In genomic region chr3:98238150-98238549, GRCm38 (mm10) we compare ENCODE assay signal across 29 mouse cellular contexts. TPM values are rescaled to one million over a fixed set of nuclear protein-coding genes. Genes with fewer than 3 reads are reported as not detected.
DNase-seq lines count a peak whose midpoint lies in the region; ATAC-seq and TF ChIP-seq lines count a peak whose summit lies in the region.
"Had no signal": no experiment of that assay in that cellular context is flagged by ENCODE, and none has a peak within 500 bp of the region (broad histone marks: within the 10 kb centered on the region; RNA-seq: fewer than 3 reads in every experiment).

No protein-coding gene starts in this region.

- H3K4me3 ChIP-seq in limb, embryonic 14.5 days (replicated peaks; ENCODE audit: low read length): no peak overlapping the region
- no peak overlapping the region for H3K4me3 ChIP-seq in limb, embryonic 10.5 days
- no peak overlapping the region for H3K4me3 ChIP-seq in midbrain, embryonic 11.5 days (ENCODE audit: low read depth, low read length)
- H3K4me3 ChIP-seq in midbrain, embryonic 15.5 days: no peak overlapping the region
- H3K4me3 ChIP-seq in midbrain, embryonic 13.5 days (replicated peaks): no peak overlapping the region
- no peak overlapping the region for H3K4me3 ChIP-seq in layer of hippocampus, adult 2 months
- H3K4me3 ChIP-seq: embryonic facial prominence, embryonic 12.5 days; embryonic facial prominence, embryonic 15.5 days; erythroblast, embryonic 14.5 days; forebrain, embryonic 10.5 days; forebrain, embryonic 12.5 days had no signal

- no peak overlapping the region for H3K27ac ChIP-seq in limb, embryonic 14.5 days (replicated peaks; ENCODE audit: low read depth, low read length)
- H3K27ac ChIP-seq in limb, embryonic 10.5 days: no peak overlapping the region
- peak overlapping the region; percentile 53; the same call in 1 of the 2 replicates for H3K27ac ChIP-seq in midbrain, embryonic 11.5 days (ENCODE audit: low read depth, low read length)
- no peak overlapping the region for H3K27ac ChIP-seq in midbrain, embryonic 15.5 days
- no peak overlapping the region for H3K27ac ChIP-seq in midbrain, embryonic 13.5 days
- H3K27ac ChIP-seq in layer of hippocampus, adult 2 months: no peak overlapping the region
- H3K27ac ChIP-seq: embryonic facial prominence, embryonic 12.5 days; embryonic facial prominence, embryonic 15.5 days; forebrain, embryonic 10.5 days; forebrain, embryonic 12.5 days had no signal

- TF ChIP-seq CTCF in brain, embryonic 14.5 days (IDR thresholded peaks at IDR 0.05; ENCODE audit: borderline replicate concordance, extremely low read depth, insufficient read depth, insufficient read length): no peak
- TF ChIP-seq CTCF in layer of hippocampus, adult 2 months (conservative IDR thresholded peaks at IDR 0.05): no peak

- no peak overlapping the region for H3K9ac ChIP-seq in limb, embryonic 14.5 days (ENCODE audit: low read depth, low read length, severe bottlenecking)
- H3K9ac ChIP-seq in midbrain, embryonic 11.5 days (ENCODE audit: low read length): no peak overlapping the region
- no peak overlapping the region for H3K9ac ChIP-seq in midbrain, embryonic 15.5 days
- no peak overlapping the region for H3K9ac ChIP-seq in midbrain, embryonic 13.5 days (replicated peaks)
- H3K9ac ChIP-seq: embryonic facial prominence, embryonic 12.5 days; embryonic facial prominence, embryonic 15.5 days; forebrain, embryonic 12.5 days had no signal

- no peak overlapping the region for H3K4me2 ChIP-seq in limb, embryonic 14.5 days (replicated peaks; ENCODE audit: low read depth, low read length, severe bottlenecking)
- no peak overlapping the region for H3K4me2 ChIP-seq in midbrain, embryonic 11.5 days
- no peak overlapping the region for H3K4me2 ChIP-seq in midbrain, embryonic 15.5 days
- H3K4me2 ChIP-seq in midbrain, embryonic 13.5 days (replicated peaks): no peak overlapping the region
- H3K4me2 ChIP-seq: embryonic facial prominence, embryonic 12.5 days; embryonic facial prominence, embryonic 15.5 days; forebrain, embryonic 12.5 days had no signal

- H3K27me3 ChIP-seq in limb, embryonic 14.5 days (ENCODE audit: control insufficient read depth, insufficient read depth, low read length): no peaks in the 10 kb centered on the region
- no peaks in the 10 kb centered on the region for H3K27me3 ChIP-seq in limb, embryonic 10.5 days (ENCODE audit: low read depth, poor library complexity, severe bottlenecking)
- no peaks in the 10 kb centered on the region for H3K27me3 ChIP-seq in midbrain, embryonic 11.5 days (ENCODE audit: control insufficient read depth, insufficient read depth, low read length)
- no peaks in the 10 kb centered on the region for H3K27me3 ChIP-seq in midbrain, embryonic 15.5 days (replicated peaks)
- H3K27me3 ChIP-seq in midbrain, embryonic 13.5 days: 0 out of 2 replicates have a peak, but pooled peaks cover 5% of the 10 kb centered on the region
- H3K27me3 ChIP-seq: embryonic facial prominence, embryonic 12.5 days; embryonic facial prominence, embryonic 15.5 days; forebrain, embryonic 12.5 days had no signal

- no peaks in the 10 kb centered on the region for H3K4me1 ChIP-seq in limb, embryonic 14.5 days (ENCODE audit: control insufficient read depth, insufficient read depth, low read length)
- H3K4me1 ChIP-seq in limb, embryonic 10.5 days: peaks cover 9% of the 10 kb centered on the region; the same call in 1 of the 2 replicates
- H3K4me1 ChIP-seq in midbrain, embryonic 11.5 days (ENCODE audit: control insufficient read depth, insufficient read depth, low read length): peaks cover 3% of the 10 kb centered on the region
- H3K4me1 ChIP-seq in midbrain, embryonic 15.5 days: no peaks in the 10 kb centered on the region
- no peaks in the 10 kb centered on the region; the same call in 1 of the 2 replicates for H3K4me1 ChIP-seq in midbrain, embryonic 13.5 days (replicated peaks)
- H3K4me1 ChIP-seq: embryonic facial prominence, embryonic 12.5 days; embryonic facial prominence, embryonic 15.5 days; forebrain, embryonic 10.5 days; forebrain, embryonic 12.5 days had no signal

- H3K36me3 ChIP-seq in limb, embryonic 14.5 days (ENCODE audit: control insufficient read depth, insufficient read depth, low read length): no peaks in the 10 kb centered on the region
- H3K36me3 ChIP-seq in limb, embryonic 10.5 days: no peaks in the 10 kb centered on the region
- no peaks in the 10 kb centered on the region for H3K36me3 ChIP-seq in midbrain, embryonic 11.5 days (ENCODE audit: control insufficient read depth, insufficient read depth, low read length)
- no peaks in the 10 kb centered on the region for H3K36me3 ChIP-seq in midbrain, embryonic 15.5 days (replicated peaks)
- H3K36me3 ChIP-seq in midbrain, embryonic 13.5 days: no peaks in the 10 kb centered on the region
- H3K36me3 ChIP-seq: embryonic facial prominence, embryonic 12.5 days; embryonic facial prominence, embryonic 15.5 days; forebrain, embryonic 10.5 days; forebrain, embryonic 12.5 days had no signal

- no peak for DNase-seq in limb, embryonic 14.5 days (ENCODE audit: low spot score)
- DNase-seq in limb, embryonic 10.5 days (ENCODE audit: low spot score): no peak
- no peak for DNase-seq in midbrain, embryonic 11.5 days (ENCODE audit: low spot score, missing footprints)
- DNase-seq in brain, embryonic 14.5 days (ENCODE audit: low read depth): peak; percentile 13
- DNase-seq in layer of hippocampus, adult 2 months (ENCODE audit: low spot score in 2 of 2): no peak
- no peak for DNase-seq in layer of hippocampus, postnatal 14 days (ENCODE audit: low spot score in 2 of 2)
- DNase-seq: adrenal gland, adult 2 months; adrenal gland, postnatal 10 days; adrenal gland, postnatal 25 days; cerebellum, adult 11-12 months; cerebellum, adult 8-10 months; cerebellum, adult 9-11 months; cerebellum, postnatal 14 days; cerebellum, postnatal 36 days; embryo, embryonic 11 days had no signal

- no peaks in the 10 kb centered on the region for H3K9me3 ChIP-seq in limb, embryonic 14.5 days (ENCODE audit: control insufficient read depth, low read length)
- H3K9me3 ChIP-seq in limb, embryonic 10.5 days (replicated peaks): no peaks in the 10 kb centered on the region
- no peaks in the 10 kb centered on the region for H3K9me3 ChIP-seq in midbrain, embryonic 11.5 days (ENCODE audit: control insufficient read depth, low read length)
- H3K9me3 ChIP-seq in midbrain, embryonic 15.5 days: no peaks in the 10 kb centered on the region
- H3K9me3 ChIP-seq in midbrain, embryonic 13.5 days: no peaks in the 10 kb centered on the region
- H3K9me3 ChIP-seq: embryonic facial prominence, embryonic 12.5 days; embryonic facial prominence, embryonic 15.5 days; forebrain, embryonic 10.5 days; forebrain, embryonic 12.5 days had no signal

- no peak for TF ChIP-seq POLR2A in limb, embryonic 14.5 days (IDR thresholded peaks at IDR 0.05; ENCODE audit: borderline replicate concordance, extremely low read depth, insufficient read depth, insufficient read length)
- no peak for TF ChIP-seq POLR2A in brain, embryonic 14.5 days (IDR thresholded peaks at IDR 0.05; ENCODE audit: borderline replicate concordance, extremely low read depth, insufficient read depth, insufficient read length, poor library complexity, severe bottlenecking)

- ATAC-seq in limb, embryonic 14.5 days (ENCODE audit: low FRiP score, low read depth): peak; percentile 67; the same call in 1 of the 2 replicates
- ATAC-seq in midbrain, embryonic 11.5 days (ENCODE audit: low FRiP score): peak; percentile 62
- no peak for ATAC-seq in midbrain, embryonic 15.5 days (replicated peaks)
- ATAC-seq in midbrain, embryonic 13.5 days: peak; percentile 58
- ATAC-seq: forebrain, embryonic 14.5 days; forebrain, embryonic 16.5 days had no signal

- WGBS in limb, embryonic 14.5 days: 76% methylated on average over 3 of the region's 3 CpGs
- 88% methylated on average over 3 of the region's 3 CpGs for WGBS in limb, embryonic 10.5 days
- WGBS in midbrain, embryonic 11.5 days: 45% methylated on average over 3 of the region's 3 CpGs
- WGBS in midbrain, embryonic 15.5 days: 46% methylated on average over 3 of the region's 3 CpGs
- 44% methylated on average over 3 of the region's 3 CpGs for WGBS in midbrain, embryonic 13.5 days

RNA-seq across cellular contexts. Expression of gene Reg4, which starts 16.2 kb away (rescaled TPM):
- not detected in 2 replicates for polyA plus RNA-seq in limb, embryonic 14.5 days (2012; rRNA removed)
- not detected in 2 replicates for polyA plus RNA-seq in limb, embryonic 14.5 days (2014; fragmentation: Nextera tagmentation; extraction: Ambion mirVana)
- not detected in 2 replicates for polyA plus RNA-seq in limb, embryonic 10.5 days (2016; fragmentation: Nextera tagmentation; extraction: Ambion mirVana)
- not detected in 2 replicates for polyA plus RNA-seq in midbrain, embryonic 11.5 days (2014; fragmentation: Nextera tagmentation; extraction: Ambion mirVana)
- not detected in 2 replicates for polyA plus RNA-seq in midbrain, embryonic 15.5 days (2015; fragmentation: Nextera tagmentation; extraction: Ambion mirVana)
- not detected in 2 replicates for polyA plus RNA-seq in brain, embryonic 14.5 days (2012; rRNA removed)
- not detected in 2 replicates for polyA plus RNA-seq in midbrain, embryonic 13.5 days (2015; fragmentation: Nextera tagmentation; extraction: Ambion mirVana)
- total RNA-seq in layer of hippocampus, adult 2 months (2021): not detected
- total RNA-seq in layer of hippocampus, postnatal 14 days (2021): not detected
- total RNA-seq: adrenal gland, adult 2 months; adrenal gland, postnatal 10 days; adrenal gland, postnatal 25 days; adrenal gland, postnatal 4 days; common myeloid progenitor, adult 5-6 weeks; ES-E14; MEL had no signal
- polyA plus RNA-seq: adrenal gland, adult 2 months; C2C12; embryonic facial prominence, embryonic 12.5 days; embryonic facial prominence, embryonic 15.5 days; erythroblast, embryonic 14.5 days; forebrain, embryonic 12.5 days; forebrain, embryonic 14.5 days; forebrain, embryonic 16.5 days had no signal

RNA-seq across cellular contexts. Expression of gene Hmgcs2, which starts 42.1 kb away (rescaled TPM):
- polyA plus RNA-seq in limb, embryonic 14.5 days (2012; rRNA removed): 0.82 and 0.91 TPM in 2 replicates
- polyA plus RNA-seq in limb, embryonic 14.5 days (2014; fragmentation: Nextera tagmentation; extraction: Ambion mirVana): 1.4 and 2.5 TPM in 2 replicates
- 0.28 and 0.35 TPM in 2 replicates for polyA plus RNA-seq in limb, embryonic 10.5 days (2016; fragmentation: Nextera tagmentation; extraction: Ambion mirVana)
- 4.3 and 5.7 TPM in 2 replicates for polyA plus RNA-seq in midbrain, embryonic 11.5 days (2014; fragmentation: Nextera tagmentation; extraction: Ambion mirVana)
- polyA plus RNA-seq in midbrain, embryonic 15.5 days (2015; fragmentation: Nextera tagmentation; extraction: Ambion mirVana): 22.9 and 26.8 TPM in 2 replicates
- polyA plus RNA-seq in brain, embryonic 14.5 days (2012; rRNA removed): 5.3 and 9.4 TPM in 2 replicates
- polyA plus RNA-seq in midbrain, embryonic 13.5 days (2015; fragmentation: Nextera tagmentation; extraction: Ambion mirVana): 8.1 and 9.6 TPM in 2 replicates
- total RNA-seq in layer of hippocampus, adult 2 months (2021): 10 to 100 TPM in 1 of 2 experiments, 1 to 10 TPM in 1; 8.3 to 10.3 TPM
- 10 to 100 TPM; 10.4 to 13.7 TPM for total RNA-seq in layer of hippocampus, postnatal 14 days (2021)
- total RNA-seq: ES-E14 had no signal
